ENCODE assay signal across 12 mouse cellular contexts in the genomic region with DNA sequence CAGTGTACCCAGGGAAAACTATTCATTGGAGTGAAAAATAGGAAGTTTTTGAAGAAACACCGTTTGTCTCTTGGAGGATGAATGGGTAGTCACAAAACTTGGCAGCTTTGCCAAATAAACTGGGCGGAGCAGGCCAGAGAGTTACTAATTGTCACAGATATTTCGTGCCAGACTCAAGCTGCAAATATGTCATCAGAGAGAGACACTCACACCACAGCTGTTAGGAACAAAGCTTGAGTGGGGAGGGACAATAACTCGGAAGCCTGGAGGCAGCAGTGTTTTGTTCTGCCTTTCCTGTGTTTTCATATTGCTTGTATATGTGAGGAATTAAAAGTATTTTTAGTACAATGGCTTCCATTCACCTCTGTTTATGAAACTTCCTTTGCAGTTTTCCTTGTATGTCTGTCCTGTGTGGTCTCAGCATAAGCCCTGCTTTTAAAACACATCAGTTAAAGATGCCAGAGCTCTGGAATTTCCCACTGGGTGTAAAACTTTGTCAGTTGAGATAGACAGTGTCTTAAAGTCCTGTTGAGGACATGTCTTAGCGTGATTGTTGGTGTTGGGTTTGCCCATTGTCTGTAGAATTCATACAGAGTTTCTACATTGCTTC. TPM values are rescaled to one million over a fixed set of nuclear protein-coding genes. Genes with fewer than 3 reads are reported as not detected.
DNase-seq lines count a peak whose midpoint lies in the region; ATAC-seq and TF ChIP-seq lines count a peak whose summit lies in the region.
"Had no signal": no experiment of that assay in that cellular context is flagged by ENCODE, and none has a peak within 500 bp of the region (broad histone marks: within the 10 kb centered on the region; RNA-seq: fewer than 3 reads in every experiment).

No protein-coding gene starts in this region.

- peaks cover 32% of the 10 kb centered on the region for H3K36me3 ChIP-seq in intestine, embryonic 16.5 days (ENCODE audit: control insufficient read depth, insufficient read depth, low read length)
- peaks cover 75% of the 10 kb centered on the region for H3K36me3 ChIP-seq in intestine, postnatal 0 days (ENCODE audit: control insufficient read depth, insufficient read depth)
- peaks cover 39% of the 10 kb centered on the region for H3K36me3 ChIP-seq in midbrain, postnatal 0 days (ENCODE audit: insufficient read depth, low read length)

- H3K27ac ChIP-seq in intestine, embryonic 16.5 days (ENCODE audit: low read length): no peak overlapping the region
- no peak overlapping the region; the same call in 1 of the 2 replicates for H3K27ac ChIP-seq in intestine, postnatal 0 days (ENCODE audit: low read depth, low read length)
- H3K27ac ChIP-seq in midbrain, postnatal 0 days (ENCODE audit: low read depth, low read length): no peak overlapping the region
- H3K27ac ChIP-seq: macrophage; neural tube, embryonic 15.5 days had no signal

- H3K4me2 ChIP-seq in intestine, embryonic 16.5 days (ENCODE audit: low read depth, low read length): no peak overlapping the region
- H3K4me2 ChIP-seq in intestine, postnatal 0 days (replicated peaks; ENCODE audit: low read depth): no peak overlapping the region
- no peak overlapping the region for H3K4me2 ChIP-seq in midbrain, postnatal 0 days (ENCODE audit: low read depth, low read length, poor library complexity, severe bottlenecking)
- H3K4me2 ChIP-seq: neural tube, embryonic 15.5 days had no signal

- intact Hi-C loops in heart, postnatal 14 days (cut with DNase I): no loop called here
- intact Hi-C loops in left cerebral cortex, postnatal 36 days (cut with DNase I): no loop called here

- H3K9ac ChIP-seq in intestine, embryonic 16.5 days (ENCODE audit: low read depth, low read length): no peak overlapping the region
- H3K9ac ChIP-seq in intestine, postnatal 0 days (ENCODE audit: low read depth, low read length): no peak overlapping the region
- no peak overlapping the region for H3K9ac ChIP-seq in midbrain, postnatal 0 days (replicated peaks; ENCODE audit: low read length, poor library complexity, severe bottlenecking)
- H3K9ac ChIP-seq: neural tube, embryonic 15.5 days had no signal

- no peaks in the 10 kb centered on the region for H3K4me1 ChIP-seq in intestine, embryonic 16.5 days (ENCODE audit: control insufficient read depth, insufficient read depth, low read length)
- H3K4me1 ChIP-seq in intestine, postnatal 0 days (replicated peaks; ENCODE audit: control insufficient read depth, insufficient read depth, low read length): no peaks in the 10 kb centered on the region
- peaks cover 3% of the 10 kb centered on the region for H3K4me1 ChIP-seq in lung, adult 2 months (ENCODE audit: control insufficient read depth, insufficient read depth, low read length)
- no peaks in the 10 kb centered on the region for H3K4me1 ChIP-seq in midbrain, postnatal 0 days (ENCODE audit: insufficient read depth, low read length)
- H3K4me1 ChIP-seq: neural tube, embryonic 15.5 days had no signal

- H3K27me3 ChIP-seq in intestine, embryonic 16.5 days (replicated peaks; ENCODE audit: control insufficient read depth, insufficient read depth, low read length): no peaks in the 10 kb centered on the region
- H3K27me3 ChIP-seq in intestine, postnatal 0 days (replicated peaks; ENCODE audit: control insufficient read depth, insufficient read depth, low read length): no peaks in the 10 kb centered on the region
- no peaks in the 10 kb centered on the region for H3K27me3 ChIP-seq in midbrain, postnatal 0 days (ENCODE audit: insufficient read depth, low read length)
- H3K27me3 ChIP-seq: neural tube, embryonic 15.5 days had no signal

- peak; percentile 20 to 64 for DNase-seq in lung, adult 18-20 months
- DNase-seq in lung, adult 2 months: no peak
- DNase-seq in heart, postnatal 14 days: peak; percentile 11 to 35
- peak; percentile 73 for DNase-seq in lung, postnatal 36 days
- no peak for DNase-seq in midbrain, postnatal 0 days (ENCODE audit: low spot score)
- DNase-seq in left cerebral cortex, postnatal 36 days (ENCODE audit: low spot score in 2 of 2): no peak
- DNase-seq: adrenal gland, postnatal 25 days had no signal

- TF ChIP-seq CTCF in intestine, postnatal 0 days (IDR thresholded peaks at IDR 0.05; ENCODE audit: low read depth): no peak
- no peak for TF ChIP-seq CTCF in lung, adult 2 months (IDR thresholded peaks at IDR 0.05; ENCODE audit: insufficient read depth, low read length)
- TF ChIP-seq CTCF in midbrain, postnatal 0 days (IDR thresholded peaks at IDR 0.05): no peak

- no peak for TF ChIP-seq POLR2A in lung, adult 2 months (IDR thresholded peaks at IDR 0.05; ENCODE audit: borderline replicate concordance, extremely low read depth, low read depth, low read length)

- 78% methylated on average over 5 of the region's 5 CpGs for WGBS in intestine, embryonic 16.5 days
- WGBS in intestine, postnatal 0 days: 74% methylated on average over 5 of the region's 5 CpGs
- 48% methylated on average over 5 of the region's 5 CpGs for WGBS in lung, adult 2 months
- WGBS in midbrain, postnatal 0 days: 88% methylated on average over 5 of the region's 5 CpGs

- H3K4me3 ChIP-seq in intestine, embryonic 16.5 days (ENCODE audit: low read length): no peak overlapping the region
- H3K4me3 ChIP-seq in intestine, postnatal 0 days (ENCODE audit: low read depth, low read length): no peak overlapping the region
- H3K4me3 ChIP-seq in lung, adult 2 months (replicated peaks; ENCODE audit: extremely low read depth, low read depth, low read length): no peak overlapping the region
- H3K4me3 ChIP-seq in midbrain, postnatal 0 days (ENCODE audit: low read depth, low read length): no peak overlapping the region
- H3K4me3 ChIP-seq: neural tube, embryonic 15.5 days had no signal

- no peaks in the 10 kb centered on the region for H3K9me3 ChIP-seq in intestine, embryonic 16.5 days (ENCODE audit: control insufficient read depth, low read length)
- no peaks in the 10 kb centered on the region for H3K9me3 ChIP-seq in intestine, postnatal 0 days (ENCODE audit: control insufficient read depth)
- no peaks in the 10 kb centered on the region for H3K9me3 ChIP-seq in midbrain, postnatal 0 days (ENCODE audit: low read length)
- H3K9me3 ChIP-seq: neural tube, embryonic 15.5 days had no signal

- 0 out of 2 replicates have a peak, but pooled peaks have one; percentile 28 for ATAC-seq in intestine, embryonic 16.5 days
- no peak for ATAC-seq in intestine, postnatal 0 days
- no peak for ATAC-seq in midbrain, postnatal 0 days (ENCODE audit: low FRiP score)
- ATAC-seq: hindbrain, embryonic 16.5 days had no signal

RNA-seq across cellular contexts. Expression of a gene that starts 13.0 kb away (rescaled TPM):
- polyA plus RNA-seq in intestine, embryonic 16.5 days (2015; fragmentation: Nextera tagmentation; extraction: Ambion mirVana): 97.1 and 102 TPM in 2 replicates
- polyA plus RNA-seq in intestine, postnatal 0 days (2015; fragmentation: Nextera tagmentation; extraction: Ambion mirVana): 84.1 and 91.7 TPM in 2 replicates
- polyA plus RNA-seq in lung, adult 2 months (2012; rRNA removed): 82.6 and 99.1 TPM in 2 replicates
- 10 to 100 TPM; 11.2 to 12.8 TPM for total RNA-seq in heart, postnatal 14 days (2021)
- total RNA-seq in midbrain, postnatal 0 days (2014; rRNA removed): 74.9 and 84.5 TPM in 2 replicates
- polyA plus RNA-seq in midbrain, postnatal 0 days (2015; fragmentation: Nextera tagmentation; extraction: Ambion mirVana): 189 and 212 TPM in 2 replicates
- total RNA-seq in left cerebral cortex, postnatal 36 days (2021): 10 to 100 TPM; 34.9 to 39.4 TPM

RNA-seq across cellular contexts. Expression of a gene that starts 20.8 kb away (rescaled TPM):
- polyA plus RNA-seq in intestine, embryonic 16.5 days (2015; fragmentation: Nextera tagmentation; extraction: Ambion mirVana): 57.4 and 62.0 TPM in 2 replicates
- polyA plus RNA-seq in intestine, postnatal 0 days (2015; fragmentation: Nextera tagmentation; extraction: Ambion mirVana): 26.4 and 30.2 TPM in 2 replicates
- 9.5 and 13.6 TPM in 2 replicates for polyA plus RNA-seq in lung, adult 2 months (2012; rRNA removed)
- 100 to 1,000 TPM; 204 to 214 TPM for total RNA-seq in heart, postnatal 14 days (2021)
- 25.4 and 29.1 TPM in 2 replicates for total RNA-seq in midbrain, postnatal 0 days (2014; rRNA removed)
- 21.3 and 22.1 TPM in 2 replicates for polyA plus RNA-seq in midbrain, postnatal 0 days (2015; fragmentation: Nextera tagmentation; extraction: Ambion mirVana)
- total RNA-seq in left cerebral cortex, postnatal 36 days (2021): 10 to 100 TPM; 50.9 to 52.1 TPM

Comparison
In these comparisons a context has a peak if more than half of its experiments do, and no peak if none do; other contexts are left out.
1. DNase-seq: peak in lung, adult 18-20 months (2 of 2), heart, postnatal 14 days (2 of 2) and lung, postnatal 36 days (single experiment); none in lung, adult 2 months (single experiment), midbrain, postnatal 0 days (single experiment) and left cerebral cortex, postnatal 36 days (0 of 2).